Mouse (Mus musculus): ENCODE data around the gene Duoxa1. TPM values are rescaled to one million over a fixed set of nuclear protein-coding genes. Genes with fewer than 3 reads are reported as not detected.

Gene Duoxa1
- polyA plus RNA-seq, 2 experiments, result not detected

- peak overlapping the region in 1 of 2 experiments; percentile 18; a peak in 1 of 4 replicates for H3K4me3 ChIP-seq (ENCODE audit: insufficient read depth in 1 of 2, low read depth in 2 of 2, low read length in 2 of 2)
Observed at GRCm38 (mm10) chr2:122301081-122301920, 12.2 kb downstream of the Duoxa1 start.

GRCm38 (mm10) chr2:122300656-122301020 is 12.9 kb downstream of the Duoxa1 start:
- Histone ChIP-seq H3K36me3 (replicated peaks; ENCODE audit: control insufficient read depth, insufficient read depth, low read depth) (no peaks in the 10 kb centered on the region), H3K27ac (no peak overlapping the region), H3K4me3 (ENCODE audit: insufficient read depth in 1 of 2, low read depth in 2 of 2, low read length in 2 of 2) (no peak overlapping the region), H3K4me1 (replicated peaks; ENCODE audit: control insufficient read depth in 2 of 2, insufficient read depth in 2 of 2, low read length in 1 of 2) (0 out of 4 replicates have a peak, but pooled peaks cover 0 to 2% of the 10 kb centered on the region in 2 experiments), H3K9ac (replicated peaks) (no peak overlapping the region), H3K9me3 (ENCODE audit: control insufficient read depth, low read length) (no peaks in the 10 kb centered on the region), H3K4me2 (ENCODE audit: low read depth) (no peak overlapping the region), H3K27me3 (ENCODE audit: control insufficient read depth, insufficient read depth, low read length) (peaks cover 72% of the 10 kb centered on the region)
- 6% methylated on average over 14 of the region's 14 CpGs for WGBS (ENCODE audit: insufficient replicate concordance)
- ATAC-seq (ENCODE audit: insufficient read depth) (no peak), DNase-seq (ENCODE audit: low read depth in 3 of 3, low spot score in 3 of 3) (no peak)
- TF ChIP-seq EP300 (IDR thresholded peaks at IDR 0.05; ENCODE audit: low read depth) (no peak), CTCF (IDR thresholded peaks at IDR 0.05; ENCODE audit: low read depth) (no peak)

More at GRCm38 (mm10) chr2:122301081-122301920, 12.2 kb downstream of the Duoxa1 start:
- Histone ChIP-seq H3K36me3 (replicated peaks; ENCODE audit: control insufficient read depth, insufficient read depth, low read depth) (no peaks in the 10 kb centered on the region), H3K4me1 (replicated peaks; ENCODE audit: control insufficient read depth in 2 of 2, insufficient read depth in 2 of 2, low read length in 1 of 2) (0 out of 4 replicates have a peak, but pooled peaks cover 0 to 2% of the 10 kb centered on the region in 2 experiments), H3K27ac (no peak overlapping the region), H3K27me3 (ENCODE audit: control insufficient read depth, insufficient read depth, low read length) (peaks cover 66% of the 10 kb centered on the region), H3K4me2 (ENCODE audit: low read depth) (peak overlapping the region; percentile 29), H3K9ac (replicated peaks) (no peak overlapping the region), H3K9me3 (ENCODE audit: control insufficient read depth, low read length) (no peaks in the 10 kb centered on the region)
- WGBS (ENCODE audit: insufficient replicate concordance), result under 1% methylated on average over 47 of the region's 48 CpGs
- ATAC-seq (ENCODE audit: insufficient read depth) (no peak), DNase-seq (ENCODE audit: low read depth in 3 of 3, low spot score in 3 of 3) (no peak)
- no peak for TF ChIP-seq CTCF (IDR thresholded peaks at IDR 0.05; ENCODE audit: low read depth)
- TF ChIP-seq EP300 (IDR thresholded peaks at IDR 0.05; ENCODE audit: low read depth), result no peak

GRCm38 (mm10) chr2:122299911-122300655 is 13.4 kb downstream of the Duoxa1 start:
- Histone ChIP-seq H3K9ac (replicated peaks) (no peak overlapping the region), H3K27me3 (ENCODE audit: control insufficient read depth, insufficient read depth, low read length) (peaks cover 77% of the 10 kb centered on the region), H3K4me2 (ENCODE audit: low read depth) (no peak overlapping the region), H3K4me3 (ENCODE audit: insufficient read depth in 1 of 2, low read depth in 2 of 2, low read length in 2 of 2) (no peak overlapping the region), H3K9me3 (ENCODE audit: control insufficient read depth, low read length) (no peaks in the 10 kb centered on the region), H3K4me1 (replicated peaks; ENCODE audit: control insufficient read depth in 2 of 2, insufficient read depth in 2 of 2, low read length in 1 of 2) (0 out of 4 replicates have a peak, but pooled peaks cover 0 to 2% of the 10 kb centered on the region in 2 experiments), H3K36me3 (replicated peaks; ENCODE audit: control insufficient read depth, insufficient read depth, low read depth) (no peaks in the 10 kb centered on the region), H3K27ac (no peak overlapping the region)
- 10% methylated on average over 14 of the region's 14 CpGs for WGBS (ENCODE audit: insufficient replicate concordance)
- ATAC-seq (ENCODE audit: insufficient read depth) (no peak), DNase-seq (ENCODE audit: low read depth in 3 of 3, low spot score in 3 of 3) (no peak)
- TF ChIP-seq CTCF (IDR thresholded peaks at IDR 0.05; ENCODE audit: low read depth), result no peak
- TF ChIP-seq EP300 (IDR thresholded peaks at IDR 0.05; ENCODE audit: low read depth), result no peak

DNA sequence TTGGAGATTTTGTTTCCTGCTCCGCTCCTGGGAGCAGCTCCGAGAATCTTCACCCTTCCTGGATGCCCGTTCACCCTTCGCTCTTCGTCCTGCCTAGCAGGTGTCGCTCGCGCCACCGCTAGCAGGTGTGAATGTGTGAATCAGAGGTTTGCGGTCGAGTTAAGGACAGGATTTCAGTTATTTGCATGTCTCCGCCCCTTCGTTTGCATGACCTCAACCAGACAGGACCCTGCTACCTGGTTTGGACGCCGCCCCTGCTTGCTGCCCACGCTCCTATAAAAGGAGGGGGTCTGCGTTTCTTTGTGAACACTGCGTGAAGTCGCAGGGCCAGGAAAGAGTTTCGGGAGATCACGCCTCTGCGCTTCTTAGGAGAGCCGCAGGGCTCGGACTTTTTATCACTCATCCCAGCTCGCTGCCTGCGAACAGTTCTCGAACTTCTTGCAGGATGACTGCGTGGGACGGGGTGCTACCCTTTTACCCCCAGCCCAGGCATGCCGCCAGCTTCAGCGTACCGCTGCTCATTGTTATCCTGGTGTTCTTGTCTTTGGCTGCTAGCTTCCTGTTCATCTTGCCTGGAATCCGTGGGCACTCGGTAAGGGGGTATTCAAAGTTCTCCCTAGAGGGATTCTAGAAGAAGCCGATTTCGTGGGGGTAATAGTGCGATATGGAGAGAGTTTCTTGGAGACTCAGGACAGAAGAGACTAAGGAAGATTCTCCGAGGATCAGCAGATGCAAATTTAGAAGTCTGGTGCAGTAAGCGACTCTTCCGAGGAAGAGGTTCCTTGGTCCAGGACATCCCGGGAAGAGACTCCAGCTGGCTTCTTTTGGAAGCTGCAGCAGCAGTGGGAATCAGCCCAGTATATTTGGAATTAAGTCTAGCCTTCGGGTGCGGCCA is 14.7 kb downstream of the Duoxa1 start, which contains the start of gene Duoxa2:
TSS of gene Duoxa2 (plus strand) at position 305 of the 895 bp plus-strand sequence.
- no peaks in the 10 kb centered on the region for H3K36me3 ChIP-seq (replicated peaks; ENCODE audit: control insufficient read depth, insufficient read depth, low read depth)
- ATAC-seq (ENCODE audit: insufficient read depth), result no peak
- H3K4me2 ChIP-seq (ENCODE audit: low read depth), result peak within 1 kb of the TSS; percentile 41
- H3K4me3 ChIP-seq (ENCODE audit: insufficient read depth in 1 of 2, low read depth in 2 of 2, low read length in 2 of 2), result no peak within 1 kb of the TSS
- no peak for DNase-seq (ENCODE audit: low read depth in 3 of 3, low spot score in 3 of 3)
- H3K4me1 ChIP-seq (replicated peaks; ENCODE audit: control insufficient read depth in 2 of 2, insufficient read depth in 2 of 2, low read length in 1 of 2), result 0 out of 4 replicates have a peak, but pooled peaks cover 0 to 2% of the 10 kb centered on the region in 2 experiments
- no peak within 1 kb of the TSS for H3K27ac ChIP-seq
- H3K9me3 ChIP-seq (ENCODE audit: control insufficient read depth, low read length), result no peaks in the 10 kb centered on the region
- no peak for TF ChIP-seq CTCF (IDR thresholded peaks at IDR 0.05; ENCODE audit: low read depth)
- no peak for TF ChIP-seq EP300 (IDR thresholded peaks at IDR 0.05; ENCODE audit: low read depth)
- H3K27me3 ChIP-seq (ENCODE audit: control insufficient read depth, insufficient read depth, low read length), result peaks cover 83% of the 10 kb centered on the region
- WGBS (ENCODE audit: insufficient replicate concordance), result 2% methylated on average over 43 of the region's 43 CpGs
- no peak within 1 kb of the TSS for H3K9ac ChIP-seq (replicated peaks)
